Mouse (Mus musculus): Measurements from ENCODE around the gene Kcp.

- TF ChIP-seq CTCF (conservative IDR thresholded peaks at IDR 0.05; ENCODE audit: insufficient read depth, insufficient read length, low read depth, low read length) (no peak), POLR2A (IDR thresholded peaks at IDR 0.05; ENCODE audit: low read depth, low read length) (no peak)
Measured at GRCm38 (mm10) chr6:29474736-29475135, 33.0 kb downstream of the Kcp start.

Measured in kidney, adult 2 months (tissue).